Mouse (Mus musculus): Measurements from ENCODE around the gene Gm9803. TPM values are rescaled to one million over a fixed set of nuclear protein-coding genes. Genes with fewer than 3 reads are reported as not detected.

The Gm9803 gene
- polyA plus RNA-seq, 1 experiment from 2014 or later = 12.2 TPM

DNA sequence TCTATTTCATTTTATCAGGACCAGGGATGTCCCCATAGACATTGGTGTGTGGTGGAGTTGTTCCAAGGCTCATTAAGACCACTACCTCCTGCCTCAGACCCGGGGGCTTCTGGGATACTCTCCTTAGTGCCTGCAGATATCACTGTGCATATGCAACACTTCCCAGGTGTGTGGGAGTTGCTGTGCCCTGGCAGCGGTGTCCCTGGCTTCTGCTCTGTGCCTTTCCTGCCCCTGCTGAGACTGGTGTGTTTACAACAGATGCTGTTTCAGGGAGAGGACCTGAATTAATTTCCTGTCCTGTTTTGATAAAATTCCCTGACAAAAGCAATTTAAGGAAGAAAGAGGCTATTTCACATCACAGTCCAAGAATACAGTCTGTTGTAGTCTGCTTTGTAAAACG, 27.0 kb downstream of the Gm9803 start:
- Histone ChIP-seq H3K4me2 (ENCODE audit: low read depth, low read length, severe bottlenecking) (no peak overlapping the region), H3K4me3 (ENCODE audit: low read depth, low read length) (no peak overlapping the region), H3K9ac (ENCODE audit: low read length) (no peak overlapping the region), H3K27ac (ENCODE audit: low read depth, low read length) (no peak overlapping the region), H3K9me3 (ENCODE audit: control insufficient read depth, low read length) (no peaks in the 10 kb centered on the region; the same call in 1 of the 2 replicates), H3K36me3 (ENCODE audit: control insufficient read depth, insufficient read depth, low read length) (no peaks in the 10 kb centered on the region), H3K4me1 (replicated peaks; ENCODE audit: control insufficient read depth, insufficient read depth, low read length) (no peaks in the 10 kb centered on the region), H3K27me3 (ENCODE audit: control insufficient read depth, insufficient read depth, low read length) (no peaks in the 10 kb centered on the region)
- WGBS = 38% methylated on average over 3 of the region's 3 CpGs
- no peak for ATAC-seq (replicated peaks; ENCODE audit: low FRiP score)
- no peak for DNase-seq (ENCODE audit: low spot score)

GRCm38 (mm10) chr10:43551388-43551787, 27.5 kb downstream of the Gm9803 start:
- H3K9me3 ChIP-seq (ENCODE audit: control insufficient read depth, low read length) = no peaks in the 10 kb centered on the region; the same call in 1 of the 2 replicates
- H3K36me3 ChIP-seq (ENCODE audit: control insufficient read depth, insufficient read depth, low read length) = no peaks in the 10 kb centered on the region
- no peak overlapping the region for H3K27ac ChIP-seq (ENCODE audit: low read depth, low read length)
- 26% methylated on average over 3 of the region's 3 CpGs for WGBS
- no peak overlapping the region for H3K9ac ChIP-seq (ENCODE audit: low read length)
- H3K4me3 ChIP-seq (ENCODE audit: low read depth, low read length) = no peak overlapping the region
- H3K27me3 ChIP-seq (ENCODE audit: control insufficient read depth, insufficient read depth, low read length) = no peaks in the 10 kb centered on the region
- ATAC-seq (replicated peaks; ENCODE audit: low FRiP score) (no peak), DNase-seq (ENCODE audit: low spot score) (no peak)
- H3K4me2 ChIP-seq (ENCODE audit: low read depth, low read length, severe bottlenecking) = no peak overlapping the region
- no peaks in the 10 kb centered on the region for H3K4me1 ChIP-seq (replicated peaks; ENCODE audit: control insufficient read depth, insufficient read depth, low read length)

DNA sequence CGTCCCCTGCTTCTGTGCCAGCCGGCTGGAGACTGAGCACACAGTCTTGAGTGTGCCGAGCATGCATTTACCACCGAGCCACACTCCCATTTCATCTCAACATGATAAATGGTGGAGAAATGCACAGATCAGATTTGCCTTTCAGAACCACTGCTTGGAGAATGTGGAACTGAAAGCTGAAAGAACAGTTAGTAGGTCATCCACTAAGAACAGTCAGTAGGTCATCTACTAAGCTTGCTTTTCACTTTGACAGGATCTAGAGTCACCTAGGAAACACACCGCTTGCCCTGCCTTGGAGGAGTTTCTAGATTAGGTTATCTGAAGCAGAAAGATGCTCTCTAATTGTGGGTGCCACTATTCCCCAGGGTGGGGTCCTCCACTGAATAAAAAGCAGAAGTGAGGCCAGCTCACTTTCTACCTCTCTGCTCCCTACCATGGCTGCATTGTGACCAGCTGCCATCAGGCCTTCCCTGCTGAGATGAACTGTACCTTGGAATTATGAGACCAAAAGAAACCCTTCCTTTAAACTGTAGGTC, 33.8 kb downstream of the Gm9803 start:
- ATAC-seq (replicated peaks; ENCODE audit: low FRiP score) (no peak), DNase-seq (ENCODE audit: low spot score) (no peak)
- Histone ChIP-seq H3K4me3 (ENCODE audit: low read depth, low read length) (no peak overlapping the region), H3K4me1 (replicated peaks; ENCODE audit: control insufficient read depth, insufficient read depth, low read length) (no peaks in the 10 kb centered on the region), H3K4me2 (ENCODE audit: low read depth, low read length, severe bottlenecking) (no peak overlapping the region), H3K27me3 (ENCODE audit: control insufficient read depth, insufficient read depth, low read length) (no peaks in the 10 kb centered on the region), H3K36me3 (ENCODE audit: control insufficient read depth, insufficient read depth, low read length) (no peaks in the 10 kb centered on the region), H3K9ac (ENCODE audit: low read length) (no peak overlapping the region), H3K9me3 (ENCODE audit: control insufficient read depth, low read length) (no peaks in the 10 kb centered on the region; the same call in 1 of the 2 replicates), H3K27ac (ENCODE audit: low read depth, low read length) (no peak overlapping the region)
- 90% methylated on average over 5 of the region's 5 CpGs for WGBS

- ATAC-seq (replicated peaks; ENCODE audit: low FRiP score) = no peak
- WGBS = 77% methylated on average over 11 of the region's 11 CpGs
- DNase-seq (ENCODE audit: low spot score) = no peak
Observed at GRCm38 (mm10) chr10:43559313-43559712, 35.4 kb downstream of the Gm9803 start.

DNA sequence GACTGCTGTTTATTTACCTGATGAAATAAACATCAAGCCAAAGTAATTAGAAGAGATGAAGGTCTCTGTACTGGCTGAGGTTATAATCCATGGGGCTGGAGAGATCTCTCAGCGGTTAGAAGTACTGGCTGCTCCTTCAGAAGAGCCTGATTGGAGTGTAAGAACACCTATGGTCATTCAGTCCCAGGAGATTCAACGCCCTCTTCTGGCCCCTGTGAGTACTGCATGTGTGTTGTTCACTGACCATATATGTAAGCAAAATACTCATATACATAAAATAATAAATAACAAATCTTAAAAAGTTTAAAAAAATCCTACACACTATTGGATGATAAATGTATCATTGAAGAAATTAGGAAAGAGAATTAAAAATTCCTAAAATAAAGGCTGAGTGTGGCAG, 36.9 kb downstream of the Gm9803 start:
- no peak overlapping the region for H3K9ac ChIP-seq (ENCODE audit: low read length)
- H3K9me3 ChIP-seq (ENCODE audit: control insufficient read depth, low read length) = no peaks in the 10 kb centered on the region
- H3K4me1 ChIP-seq (replicated peaks; ENCODE audit: control insufficient read depth, insufficient read depth, low read length) = no peaks in the 10 kb centered on the region
- H3K27me3 ChIP-seq (ENCODE audit: control insufficient read depth, insufficient read depth, low read length) = no peaks in the 10 kb centered on the region
- 37% methylated on average over 2 of the region's 2 CpGs for WGBS
- H3K36me3 ChIP-seq (ENCODE audit: control insufficient read depth, insufficient read depth, low read length) = no peaks in the 10 kb centered on the region
- no peak for ATAC-seq (replicated peaks; ENCODE audit: low FRiP score)
- no peak overlapping the region for H3K27ac ChIP-seq (ENCODE audit: low read depth, low read length)
- H3K4me3 ChIP-seq (ENCODE audit: low read depth, low read length) = no peak overlapping the region
- DNase-seq (ENCODE audit: low spot score) = no peak
- H3K4me2 ChIP-seq (ENCODE audit: low read depth, low read length, severe bottlenecking) = no peak overlapping the region

More at GRCm38 (mm10) chr10:43559313-43559712, 35.4 kb downstream of the Gm9803 start:
- Histone ChIP-seq H3K4me2 (ENCODE audit: low read depth, low read length, severe bottlenecking) (no peak overlapping the region), H3K4me3 (ENCODE audit: low read depth, low read length) (no peak overlapping the region), H3K4me1 (replicated peaks; ENCODE audit: control insufficient read depth, insufficient read depth, low read length) (no peaks in the 10 kb centered on the region), H3K27ac (ENCODE audit: low read depth, low read length) (no peak overlapping the region), H3K9me3 (ENCODE audit: control insufficient read depth, low read length) (no peaks in the 10 kb centered on the region), H3K27me3 (ENCODE audit: control insufficient read depth, insufficient read depth, low read length) (no peaks in the 10 kb centered on the region), H3K9ac (ENCODE audit: low read length) (no peak overlapping the region), H3K36me3 (ENCODE audit: control insufficient read depth, insufficient read depth, low read length) (no peaks in the 10 kb centered on the region)

DNA sequence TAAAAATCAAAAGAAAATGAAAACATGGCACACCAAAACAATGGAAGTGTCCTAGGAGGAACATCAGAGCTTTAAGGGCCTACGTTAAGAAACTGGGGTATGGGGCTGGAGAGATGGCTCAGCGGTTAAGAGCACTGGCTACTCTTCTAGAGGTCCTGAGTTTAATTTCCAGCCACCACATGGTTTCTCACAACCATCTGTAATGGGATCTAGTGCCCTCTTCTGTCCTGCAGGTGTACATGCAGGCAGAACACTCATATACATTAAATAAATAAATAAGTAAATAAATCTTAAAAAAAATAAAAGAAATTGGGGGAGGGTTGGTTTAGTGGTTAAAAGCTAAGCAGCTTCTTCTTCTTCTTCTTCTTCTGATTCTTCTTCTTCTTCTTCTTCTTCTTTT, 37.4 kb downstream of the Gm9803 start:
- Histone ChIP-seq H3K27me3 (ENCODE audit: control insufficient read depth, insufficient read depth, low read length) (no peaks in the 10 kb centered on the region), H3K4me2 (ENCODE audit: low read depth, low read length, severe bottlenecking) (no peak overlapping the region), H3K4me1 (replicated peaks; ENCODE audit: control insufficient read depth, insufficient read depth, low read length) (no peaks in the 10 kb centered on the region), H3K4me3 (ENCODE audit: low read depth, low read length) (no peak overlapping the region), H3K27ac (ENCODE audit: low read depth, low read length) (no peak overlapping the region), H3K36me3 (ENCODE audit: control insufficient read depth, insufficient read depth, low read length) (no peaks in the 10 kb centered on the region), H3K9me3 (ENCODE audit: control insufficient read depth, low read length) (no peaks in the 10 kb centered on the region), H3K9ac (ENCODE audit: low read length) (no peak overlapping the region)
- no peak for DNase-seq (ENCODE audit: low spot score)
- WGBS = 87% methylated on average over 2 of the region's 2 CpGs
- no peak for ATAC-seq (replicated peaks; ENCODE audit: low FRiP score)

Other genes with a start within 250 kb of the Gm9803 start
- gene Bend3, start 45.3 kb upstream of the Gm9803 start, polyA plus RNA-seq (2014; fragmentation: Nextera tagmentation; extraction: Ambion mirVana) = 11.9 and 13.4 TPM in 2 replicates
- gene 1700021F05Rik, start 16.9 kb downstream of the Gm9803 start, polyA plus RNA-seq (2014; fragmentation: Nextera tagmentation; extraction: Ambion mirVana) = 59.0 and 69.7 TPM in 2 replicates
- 342 and 364 TPM in 2 replicates for gene Cd24a, start 54.2 kb downstream of the Gm9803 start, polyA plus RNA-seq (2014; fragmentation: Nextera tagmentation; extraction: Ambion mirVana)